Mouse (Mus musculus) kidney, embryonic 16.5 days (tissue): ENCODE measurements at regions not wholly inside any gene's neighbourhood (a gene's known extent, or its start where the extent isn't known, plus 50 kb on each side); places are given as distances from the start of the nearest gene placed in this dataset.

Experiments used
- ATAC-seq: fragments of 200-750 bp; cut with Nextera tagmentation; 2 replicates; pipeline ENCODE4 v1.8.0; 2017; ENCODE audit warnings: moderate TSS enrichment; ENCODE audit not compliant: low FRiP score, low TSS enrichment
- H3K27ac ChIP-seq: fragments of 300-500 bp; sonication (generic); 2 replicates; pipeline ENCODE4 v1.5.1; 2014; ENCODE audit warnings: low read length
- H3K27me3 ChIP-seq: fragments of 300-500 bp; sonication (generic); 2 replicates; pipeline ENCODE4 v1.6.1; 2014; ENCODE audit warnings: low read length, control low read depth, mixed read lengths; ENCODE audit not compliant: insufficient read depth
- H3K36me3 ChIP-seq: fragments of 300-500 bp; sonication (generic); 2 replicates; pipeline ENCODE4 v1.6.1; 2014; ENCODE audit warnings: low read length, control low read depth, mixed read lengths; ENCODE audit not compliant: insufficient read depth
- H3K4me1 ChIP-seq: fragments of 300-500 bp; sonication (generic); 2 replicates; pipeline ENCODE4 v1.6.1; 2014; ENCODE audit warnings: low read length, control low read depth, mixed read lengths; ENCODE audit not compliant: insufficient read depth
- H3K4me2 ChIP-seq: fragments of 300-500 bp; sonication (generic); replicated peaks from 2 replicates; pipeline ENCODE4 v1.6.1; 2014; ENCODE audit warnings: low read depth, low read length
- H3K4me3 ChIP-seq: fragments of 300-500 bp; sonication (generic); 2 replicates; pipeline ENCODE4 v1.5.1; 2014; ENCODE audit warnings: mild to moderate bottlenecking, low read length
- H3K9ac ChIP-seq: fragments of 300-500 bp; sonication (generic); replicated peaks from 2 replicates; pipeline ENCODE4 v1.6.1; 2014; ENCODE audit warnings: low read length
- H3K9me3 ChIP-seq: fragments of 300-500 bp; sonication (generic); 2 replicates; pipeline ENCODE4 v1.6.1; 2016; ENCODE audit warnings: low read length, control low read depth
- WGBS: fragments of 180-500 bp; shearing (Covaris S2); extraction: QIAGEN DNeasy Blood & Tissue Kit; methylation state at CpG from one replicate; pipeline ENCODE4 v1.1.7; 2014; 5-methylcytosine and 5-hydroxymethylcytosine counted together

GRCm38 (mm10) chr2:101299126-101299525 lies 325.4 kb upstream of the Rag2 start:
- Histone ChIP-seq H3K36me3 (no peaks in the 10 kb centered on the region), H3K9me3 (no peaks in the 10 kb centered on the region), H3K27me3 (no peaks in the 10 kb centered on the region), H3K4me3 (no peak overlapping the region), H3K9ac (no peak overlapping the region), H3K4me1 (0 out of 2 replicates have a peak, but pooled peaks cover 3% of the 10 kb centered on the region), H3K27ac (no peak overlapping the region), H3K4me2 (no peak overlapping the region)
- WGBS, result 84% methylated on average over 2 of the region's 2 CpGs
- no peak for ATAC-seq

GRCm38 (mm10) chr2:101300106-101300505 lies 324.4 kb upstream of the Rag2 start:
- Histone ChIP-seq H3K4me1 (0 out of 2 replicates have a peak, but pooled peaks cover 3% of the 10 kb centered on the region), H3K9ac (no peak overlapping the region), H3K27ac (no peak overlapping the region), H3K4me2 (no peak overlapping the region), H3K4me3 (no peak overlapping the region), H3K36me3 (no peaks in the 10 kb centered on the region), H3K27me3 (no peaks in the 10 kb centered on the region), H3K9me3 (no peaks in the 10 kb centered on the region)
- no peak for ATAC-seq

DNA sequence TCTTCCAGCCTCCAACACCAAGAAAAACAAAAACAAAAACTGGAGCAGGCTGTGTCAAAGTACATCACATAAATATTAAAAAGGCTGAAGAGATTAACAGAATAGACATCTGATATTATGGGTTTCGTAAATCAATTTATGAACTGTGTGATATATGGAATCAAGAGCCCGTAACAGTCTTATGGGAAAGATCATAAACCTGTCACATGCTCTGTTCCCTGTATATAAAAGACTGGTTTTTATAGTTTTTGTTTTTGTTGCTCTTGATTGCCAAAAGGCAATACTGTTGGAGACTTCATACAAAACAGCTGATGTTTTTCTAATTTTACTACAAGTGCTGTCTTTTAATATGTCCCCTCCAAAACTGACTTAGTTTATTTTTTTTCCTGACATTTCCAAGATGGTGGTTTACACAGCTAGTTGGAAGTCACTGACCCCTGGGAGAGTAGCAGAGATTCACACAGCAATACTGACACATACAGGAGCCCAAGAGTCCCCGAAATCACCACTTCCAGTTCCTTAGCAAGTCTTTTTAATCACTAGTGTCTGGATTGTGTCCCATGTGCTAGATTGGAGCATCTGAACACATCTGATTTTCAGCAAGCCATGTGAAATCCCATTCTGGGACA lies 303.1 kb upstream of the Rag2 start:
- 32% methylated on average over 3 of the region's 3 CpGs for WGBS
- no peak overlapping the region for H3K4me2 ChIP-seq
- no peaks in the 10 kb centered on the region for H3K27me3 ChIP-seq
- peak; percentile 90 for ATAC-seq
- no peaks in the 10 kb centered on the region for H3K4me1 ChIP-seq
- no peak overlapping the region for H3K4me3 ChIP-seq
- no peaks in the 10 kb centered on the region for H3K9me3 ChIP-seq
- no peak overlapping the region for H3K9ac ChIP-seq
- no peaks in the 10 kb centered on the region for H3K36me3 ChIP-seq
- no peak overlapping the region for H3K27ac ChIP-seq

- H3K4me1 ChIP-seq, result no peaks in the 10 kb centered on the region
- H3K36me3 ChIP-seq, result no peaks in the 10 kb centered on the region
- H3K27ac ChIP-seq, result no peak overlapping the region
- H3K27me3 ChIP-seq, result no peaks in the 10 kb centered on the region
- no peak overlapping the region for H3K4me2 ChIP-seq
- 12% methylated on average over 1 of the region's 1 CpGs for WGBS
- no peak overlapping the region for H3K4me3 ChIP-seq
- no peak for ATAC-seq
- H3K9me3 ChIP-seq, result no peaks in the 10 kb centered on the region
- H3K9ac ChIP-seq, result no peak overlapping the region
These were observed 267.8 kb upstream of the Rag2 start for GRCm38 (mm10) chr2:101356709-101357108.

- Histone ChIP-seq H3K27ac (no peak overlapping the region), H3K4me3 (no peak overlapping the region), H3K4me1 (no peaks in the 10 kb centered on the region), H3K4me2 (no peak overlapping the region), H3K36me3 (no peaks in the 10 kb centered on the region), H3K27me3 (no peaks in the 10 kb centered on the region), H3K9ac (no peak overlapping the region), H3K9me3 (no peaks in the 10 kb centered on the region)
- WGBS, result 44% methylated on average over 3 of the region's 3 CpGs
- no peak for ATAC-seq
These were observed 260.3 kb upstream of the Rag2 start for GRCm38 (mm10) chr2:101364256-101364655.

DNA sequence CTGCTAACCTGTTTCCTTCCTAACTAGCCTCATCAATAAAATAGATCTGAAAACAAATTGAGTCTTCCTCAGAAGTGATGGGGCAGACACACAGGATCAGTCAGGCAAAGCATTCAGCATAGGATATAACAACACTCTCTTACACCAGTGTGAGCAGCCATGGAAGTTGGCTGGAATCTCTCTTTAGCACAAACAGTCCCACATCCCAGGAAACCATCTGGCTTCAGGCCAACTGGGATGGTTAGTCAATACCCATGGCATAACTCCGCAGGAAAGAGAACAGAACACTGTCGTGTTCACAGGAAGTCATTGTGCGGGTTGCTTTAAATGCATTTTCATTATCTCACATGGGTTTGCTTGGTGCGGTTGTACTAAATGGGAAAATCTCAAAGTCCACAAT lies 256.2 kb upstream of the Rag2 start:
- H3K9ac ChIP-seq, result no peak overlapping the region
- no peaks in the 10 kb centered on the region for H3K27me3 ChIP-seq
- 0 out of 2 replicates have a peak, but pooled peaks cover 2% of the 10 kb centered on the region for H3K4me1 ChIP-seq
- H3K4me3 ChIP-seq, result no peak overlapping the region
- H3K9me3 ChIP-seq, result no peaks in the 10 kb centered on the region
- 80% methylated on average over 4 of the region's 4 CpGs for WGBS
- no peak overlapping the region for H3K27ac ChIP-seq
- no peaks in the 10 kb centered on the region for H3K36me3 ChIP-seq
- ATAC-seq, result no peak
- H3K4me2 ChIP-seq, result no peak overlapping the region

- Histone ChIP-seq H3K4me1 (0 out of 2 replicates have a peak, but pooled peaks cover 2% of the 10 kb centered on the region), H3K9me3 (no peaks in the 10 kb centered on the region), H3K4me2 (no peak overlapping the region), H3K9ac (no peak overlapping the region), H3K27me3 (no peaks in the 10 kb centered on the region), H3K4me3 (no peak overlapping the region), H3K27ac (no peak overlapping the region), H3K36me3 (no peaks in the 10 kb centered on the region)
- WGBS, result 85% methylated on average over 6 of the region's 6 CpGs
- no peak for ATAC-seq
These were observed 253.4 kb upstream of the Rag2 start for GRCm38 (mm10) chr2:101370991-101371736.

DNA sequence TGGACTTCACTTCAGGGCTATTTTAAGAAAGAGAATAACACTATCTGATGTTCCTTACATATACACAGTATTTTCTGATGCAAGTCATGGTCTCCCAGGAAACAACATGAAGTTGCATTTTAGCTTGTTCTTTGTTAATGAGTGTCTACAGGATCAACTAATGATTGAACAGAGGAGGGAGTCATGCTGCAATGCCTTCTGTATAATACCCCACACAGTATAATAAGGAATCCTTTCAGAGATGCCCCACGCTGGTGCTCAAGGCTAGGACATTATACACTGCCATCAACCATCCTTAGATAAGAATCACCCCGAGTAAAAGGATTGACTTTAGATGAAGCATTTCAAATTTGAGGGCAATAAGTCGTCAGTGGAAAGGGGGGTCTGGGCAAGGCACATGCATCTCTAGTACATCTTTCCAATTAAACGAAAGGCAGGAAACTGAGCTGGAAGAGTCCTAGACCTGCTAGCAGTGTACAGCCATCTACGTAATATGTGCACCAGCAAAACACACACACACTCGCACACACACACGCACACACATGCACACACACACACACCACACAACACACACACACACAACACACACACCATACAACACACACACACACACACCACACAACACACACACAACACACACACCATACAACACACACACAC lies 252.6 kb upstream of the Rag2 start:
- Histone ChIP-seq H3K9me3 (no peaks in the 10 kb centered on the region), H3K27me3 (no peaks in the 10 kb centered on the region), H3K4me3 (no peak overlapping the region), H3K4me1 (0 out of 2 replicates have a peak, but pooled peaks cover 2% of the 10 kb centered on the region), H3K36me3 (no peaks in the 10 kb centered on the region), H3K4me2 (no peak overlapping the region), H3K27ac (no peak overlapping the region), H3K9ac (no peak overlapping the region)
- peak; percentile 87 for ATAC-seq
- whole genome bisulfite sequencing, result 79% methylated on average over 7 of the region's 7 CpGs

GRCm38 (mm10) chr2:101380595-101380994 lies 243.9 kb upstream of the Rag2 start:
- H3K27me3 ChIP-seq, result no peaks in the 10 kb centered on the region
- H3K27ac ChIP-seq, result no peak overlapping the region
- H3K36me3 ChIP-seq, result no peaks in the 10 kb centered on the region
- WGBS, result 76% methylated on average over 6 of the region's 6 CpGs
- H3K4me3 ChIP-seq, result no peak overlapping the region
- no peaks in the 10 kb centered on the region for H3K4me1 ChIP-seq
- ATAC-seq, result no peak
- no peak overlapping the region for H3K9ac ChIP-seq
- no peaks in the 10 kb centered on the region for H3K9me3 ChIP-seq
- H3K4me2 ChIP-seq, result no peak overlapping the region

- no peak overlapping the region for H3K4me3 ChIP-seq
- H3K27ac ChIP-seq, result no peak overlapping the region
- H3K9me3 ChIP-seq, result no peaks in the 10 kb centered on the region
- no peaks in the 10 kb centered on the region for H3K4me1 ChIP-seq
- ATAC-seq, result peak; percentile 59
- no peaks in the 10 kb centered on the region for H3K27me3 ChIP-seq
- H3K4me2 ChIP-seq, result no peak overlapping the region
- no peaks in the 10 kb centered on the region for H3K36me3 ChIP-seq
- H3K9ac ChIP-seq, result no peak overlapping the region
- 56% methylated on average over 1 of the region's 1 CpGs for WGBS
These were observed 209.5 kb upstream of the Rag2 start for GRCm38 (mm10) chr2:101415002-101415401.
